Mouse (Mus musculus): Measurements from ENCODE around the gene Mkks. TPM values are rescaled to one million over a fixed set of nuclear protein-coding genes. Genes with fewer than 3 reads are reported as not detected.

The Mkks gene
- polyA plus RNA-seq, 1 experiment from 2014 or later: 15.5 TPM

GRCm38 (mm10) chr2:136827612-136828011 is 63.6 kb downstream of the Mkks start:
- Histone ChIP-seq H3K4me2 (ENCODE audit: low read length) (no peak overlapping the region), H3K4me1 (replicated peaks; ENCODE audit: control insufficient read depth, insufficient read depth, low read length) (0 out of 2 replicates have a peak, but pooled peaks cover 4% of the 10 kb centered on the region), H3K27me3 (replicated peaks; ENCODE audit: control insufficient read depth, insufficient read depth, low read length) (no peaks in the 10 kb centered on the region), H3K9ac (ENCODE audit: low read length) (no peak overlapping the region), H3K4me3 (ENCODE audit: low read depth, low read length) (no peak overlapping the region), H3K36me3 (ENCODE audit: control insufficient read depth, insufficient read depth, low read length) (no peaks in the 10 kb centered on the region), H3K27ac (ENCODE audit: low read depth) (no peak overlapping the region), H3K9me3 (ENCODE audit: control insufficient read depth, low read length) (no peaks in the 10 kb centered on the region)
- WGBS: 62% methylated on average over 4 of the region's 4 CpGs
- ATAC-seq (replicated peaks; ENCODE audit: low FRiP score, low TSS enrichment, low read depth): no peak
- no peak for DNase-seq (ENCODE audit: low spot score)

Other genes starting within 250 kb of the Mkks start
- gene Snap25, start 177.9 kb downstream of the Mkks start, polyA plus RNA-seq (2014; fragmentation: Nextera tagmentation; extraction: Ambion mirVana): 9.5 and 9.6 TPM in 2 replicates
- 48.4 and 49.0 TPM in 2 replicates for gene AL731706.2, start 5.7 kb downstream of the Mkks start, polyA plus RNA-seq (2014; fragmentation: Nextera tagmentation; extraction: Ambion mirVana)
- gene Slx4ip, start 171 bp downstream of the Mkks start, polyA plus RNA-seq (2014; fragmentation: Nextera tagmentation; extraction: Ambion mirVana): 5.8 and 6.1 TPM in 2 replicates
- 38.1 and 43.5 TPM in 2 replicates for gene AL731706.1, start within 50 bp of the Mkks start, polyA plus RNA-seq (2014; fragmentation: Nextera tagmentation; extraction: Ambion mirVana)
- 18.8 and 20.6 TPM in 2 replicates for gene Jag1, start 225.3 kb upstream of the Mkks start, polyA plus RNA-seq (2014; fragmentation: Nextera tagmentation; extraction: Ambion mirVana)

All from intestine, embryonic 14.5 days (tissue).